Mouse (Mus musculus): Measurements from ENCODE around the gene Ndufaf7. TPM values are rescaled to one million over a fixed set of nuclear protein-coding genes. Genes with fewer than 3 reads are reported as not detected.

The Ndufaf7 gene
- polyA plus RNA-seq, 1 experiment = 5.4 TPM

GRCm38 (mm10) chr17:78916369-78916813 is 20.5 kb upstream of the Ndufaf7 start, which contains the start of gene Cebpzos:
Cebpzos (plus strand) TSS chr17:78916500.
- H3K36me3 ChIP-seq (ENCODE audit: control insufficient read depth, insufficient read depth, low read length) = peaks cover 19% of the 10 kb centered on the region
- TF ChIP-seq POLR2A (IDR thresholded peaks at IDR 0.05; ENCODE audit: control insufficient read depth, extremely low read depth, insufficient read depth, low read length, poor library complexity) = peak; percentile 84
- peak; percentile 60; the same call in 1 of the 2 replicates for TF ChIP-seq CTCF (IDR thresholded peaks at IDR 0.05; ENCODE audit: borderline replicate concordance, control insufficient read depth, extremely low read depth, insufficient read depth, low read length, poor library complexity)
- H3K27me3 ChIP-seq (ENCODE audit: control insufficient read depth, insufficient read depth, low read length) = no peaks in the 10 kb centered on the region
- H3K27ac ChIP-seq (ENCODE audit: control insufficient read depth, insufficient read depth, low read length) = peak within 1 kb of the TSS; percentile 42; the same call in 1 of the 2 replicates
- peak; percentile 92 for DNase-seq
- under 1% methylated on average over 37 of the region's 37 CpGs for WGBS
- peaks cover 8% of the 10 kb centered on the region; the same call in 1 of the 2 replicates for H3K4me1 ChIP-seq (replicated peaks; ENCODE audit: control insufficient read depth, insufficient read depth, low read length)
- H3K4me3 ChIP-seq (ENCODE audit: control insufficient read depth, insufficient read depth, low read length) = peak within 1 kb of the TSS; percentile 72

- Histone ChIP-seq H3K4me1 (replicated peaks; ENCODE audit: control insufficient read depth, insufficient read depth, low read length) (peaks cover 8% of the 10 kb centered on the region; the same call in 1 of the 2 replicates), H3K27ac (ENCODE audit: control insufficient read depth, insufficient read depth, low read length) (peak overlapping the region; percentile 42; the same call in 1 of the 2 replicates), H3K36me3 (ENCODE audit: control insufficient read depth, insufficient read depth, low read length) (peaks cover 25% of the 10 kb centered on the region), H3K4me3 (ENCODE audit: control insufficient read depth, insufficient read depth, low read length) (peak overlapping the region; percentile 72), H3K27me3 (ENCODE audit: control insufficient read depth, insufficient read depth, low read length) (no peaks in the 10 kb centered on the region)
- no peak for TF ChIP-seq POLR2A (IDR thresholded peaks at IDR 0.05; ENCODE audit: control insufficient read depth, extremely low read depth, insufficient read depth, low read length, poor library complexity)
- no peak for TF ChIP-seq CTCF (IDR thresholded peaks at IDR 0.05; ENCODE audit: borderline replicate concordance, control insufficient read depth, extremely low read depth, insufficient read depth, low read length, poor library complexity)
- WGBS = 1% methylated on average over 11 of the region's 11 CpGs
- no peak for DNase-seq
Measured at GRCm38 (mm10) chr17:78916899-78917298, 20.0 kb upstream of the Ndufaf7 start.

- TF ChIP-seq CTCF (IDR thresholded peaks at IDR 0.05; ENCODE audit: borderline replicate concordance, control insufficient read depth, extremely low read depth, insufficient read depth, low read length, poor library complexity) (no peak), POLR2A (IDR thresholded peaks at IDR 0.05; ENCODE audit: control insufficient read depth, extremely low read depth, insufficient read depth, low read length, poor library complexity) (no peak)
- H3K4me3 ChIP-seq (ENCODE audit: control insufficient read depth, insufficient read depth, low read length) = no peak overlapping the region
- no peak for DNase-seq
- H3K4me1 ChIP-seq (replicated peaks; ENCODE audit: control insufficient read depth, insufficient read depth, low read length) = peaks cover 8% of the 10 kb centered on the region; the same call in 1 of the 2 replicates
- 82% methylated on average over 6 of the region's 6 CpGs for WGBS
- H3K27me3 ChIP-seq (ENCODE audit: control insufficient read depth, insufficient read depth, low read length) = no peaks in the 10 kb centered on the region
- peaks cover 32% of the 10 kb centered on the region for H3K36me3 ChIP-seq (ENCODE audit: control insufficient read depth, insufficient read depth, low read length)
- no peak overlapping the region for H3K27ac ChIP-seq (ENCODE audit: control insufficient read depth, insufficient read depth, low read length)
Measured at GRCm38 (mm10) chr17:78917696-78918095, 19.2 kb upstream of the Ndufaf7 start.

DNA sequence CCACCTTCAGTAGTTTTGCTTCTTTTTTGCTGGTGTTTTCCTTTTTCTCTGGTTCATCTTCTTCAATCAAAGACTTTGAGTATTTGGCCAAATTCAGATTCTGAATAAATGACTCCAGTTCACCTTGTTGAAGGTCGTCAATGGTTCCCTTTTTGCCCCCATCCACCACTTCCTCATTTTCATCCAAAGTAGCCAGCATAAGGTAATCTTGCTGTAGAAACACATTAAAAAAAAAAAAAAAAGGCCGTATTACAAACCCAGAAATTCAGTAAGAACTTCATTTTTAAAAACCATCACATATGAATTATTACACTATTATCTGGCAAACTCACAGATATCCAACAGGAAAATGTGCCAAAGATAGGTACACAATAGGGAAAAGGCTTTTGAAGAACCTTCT is 1.1 kb upstream of the Ndufaf7 start:
- DNase-seq = no peak
- H3K4me3 ChIP-seq (ENCODE audit: control insufficient read depth, insufficient read depth, low read length) = no peak overlapping the region
- H3K36me3 ChIP-seq (ENCODE audit: control insufficient read depth, insufficient read depth, low read length) = peaks cover 36% of the 10 kb centered on the region
- 10% methylated on average over 2 of the region's 2 CpGs for WGBS
- TF ChIP-seq POLR2A (IDR thresholded peaks at IDR 0.05; ENCODE audit: control insufficient read depth, extremely low read depth, insufficient read depth, low read length, poor library complexity) (no peak), CTCF (IDR thresholded peaks at IDR 0.05; ENCODE audit: borderline replicate concordance, control insufficient read depth, extremely low read depth, insufficient read depth, low read length, poor library complexity) (no peak)
- H3K4me1 ChIP-seq (replicated peaks; ENCODE audit: control insufficient read depth, insufficient read depth, low read length) = peaks cover 7% of the 10 kb centered on the region
- H3K27me3 ChIP-seq (ENCODE audit: control insufficient read depth, insufficient read depth, low read length) = no peaks in the 10 kb centered on the region
- H3K27ac ChIP-seq (ENCODE audit: control insufficient read depth, insufficient read depth, low read length) = no peak overlapping the region

DNA sequence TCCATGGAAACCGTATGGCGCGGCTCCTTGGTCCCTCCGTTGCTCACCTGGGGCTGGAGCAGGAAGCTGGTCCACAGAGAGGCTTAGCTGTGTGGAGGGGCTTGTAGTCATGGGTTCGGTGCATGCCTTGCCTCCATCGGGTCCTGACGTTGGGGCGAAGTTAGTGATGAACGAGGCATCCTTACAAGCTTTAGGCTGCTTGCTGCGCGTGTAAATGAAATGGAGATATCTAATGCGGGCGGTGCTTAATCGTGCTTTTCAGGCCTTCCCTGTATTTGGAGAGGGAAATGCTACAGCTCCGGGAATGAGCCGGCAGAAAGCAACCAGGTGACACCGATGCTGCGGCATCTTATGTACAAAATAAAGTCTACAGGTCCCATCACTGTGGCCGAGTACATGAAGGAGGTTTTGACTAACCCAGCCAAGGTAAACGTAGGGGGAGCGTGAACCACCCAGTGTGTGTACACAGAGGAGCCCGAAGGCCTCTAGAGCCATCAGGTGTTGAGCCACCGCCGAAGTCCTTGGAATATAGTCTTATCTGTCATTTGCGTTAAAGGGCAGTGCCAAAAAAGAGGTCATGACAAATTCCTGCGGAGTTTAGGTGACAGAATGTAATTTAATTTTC is 405 bp downstream of the Ndufaf7 start:
- no peak for TF ChIP-seq POLR2A (IDR thresholded peaks at IDR 0.05; ENCODE audit: control insufficient read depth, extremely low read depth, insufficient read depth, low read length, poor library complexity)
- TF ChIP-seq CTCF (IDR thresholded peaks at IDR 0.05; ENCODE audit: borderline replicate concordance, control insufficient read depth, extremely low read depth, insufficient read depth, low read length, poor library complexity) = 0 out of 2 replicates have a peak, but pooled peaks have one; percentile 6
- WGBS = 17% methylated on average over 26 of the region's 26 CpGs
- DNase-seq = peak; percentile 16
- H3K27ac ChIP-seq (ENCODE audit: control insufficient read depth, insufficient read depth, low read length) = no peak overlapping the region
- peaks cover 7% of the 10 kb centered on the region for H3K4me1 ChIP-seq (replicated peaks; ENCODE audit: control insufficient read depth, insufficient read depth, low read length)
- no peaks in the 10 kb centered on the region for H3K27me3 ChIP-seq (ENCODE audit: control insufficient read depth, insufficient read depth, low read length)
- H3K4me3 ChIP-seq (ENCODE audit: control insufficient read depth, insufficient read depth, low read length) = peak overlapping the region; percentile 93
- H3K36me3 ChIP-seq (ENCODE audit: control insufficient read depth, insufficient read depth, low read length) = peaks cover 21% of the 10 kb centered on the region

DNA sequence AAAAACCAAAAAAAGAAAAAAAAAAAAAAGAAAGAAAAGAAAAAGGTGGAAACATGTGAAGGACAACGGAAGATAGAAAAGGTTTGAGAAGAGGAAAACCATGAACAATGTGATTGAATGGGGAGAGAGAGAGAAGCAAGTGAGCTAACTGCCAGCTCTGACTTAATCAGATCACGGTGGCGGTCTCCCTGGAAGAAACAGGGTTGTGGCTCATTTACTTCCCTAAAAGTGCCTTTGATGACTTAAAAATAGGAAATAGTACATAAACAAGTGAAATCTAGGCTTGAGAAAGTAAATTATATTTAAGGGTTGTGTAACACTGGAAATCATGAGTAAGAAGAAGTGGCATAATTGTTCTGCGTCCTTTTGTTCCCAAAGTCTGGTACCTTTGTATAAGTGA is 2.0 kb downstream of the Ndufaf7 start:
- H3K27me3 ChIP-seq (ENCODE audit: control insufficient read depth, insufficient read depth, low read length) = no peaks in the 10 kb centered on the region
- no peak overlapping the region for H3K27ac ChIP-seq (ENCODE audit: control insufficient read depth, insufficient read depth, low read length)
- WGBS = 74% methylated on average over 4 of the region's 4 CpGs
- H3K4me1 ChIP-seq (replicated peaks; ENCODE audit: control insufficient read depth, insufficient read depth, low read length) = peaks cover 7% of the 10 kb centered on the region
- H3K4me3 ChIP-seq (ENCODE audit: control insufficient read depth, insufficient read depth, low read length) = no peak overlapping the region
- no peak for TF ChIP-seq POLR2A (IDR thresholded peaks at IDR 0.05; ENCODE audit: control insufficient read depth, extremely low read depth, insufficient read depth, low read length, poor library complexity)
- no peak for TF ChIP-seq CTCF (IDR thresholded peaks at IDR 0.05; ENCODE audit: borderline replicate concordance, control insufficient read depth, extremely low read depth, insufficient read depth, low read length, poor library complexity)
- DNase-seq = no peak
- peaks cover 16% of the 10 kb centered on the region for H3K36me3 ChIP-seq (ENCODE audit: control insufficient read depth, insufficient read depth, low read length)
